In genomic region chr5:134576517-134577220, GRCm38 (mm10) we compare ENCODE assay signal across 21 mouse cellular contexts. TPM values are rescaled to one million over a fixed set of nuclear protein-coding genes. Genes with fewer than 3 reads are reported as not detected.
DNase-seq lines count a peak whose midpoint lies in the region; ATAC-seq and TF ChIP-seq lines count a peak whose summit lies in the region.
"Had no signal": no experiment of that assay in that cellular context is flagged by ENCODE, and none has a peak within 500 bp of the region (broad histone marks: within the 10 kb centered on the region; RNA-seq: fewer than 3 reads in every experiment).

No protein-coding gene starts in this region.

- no peak overlapping the region for H3K4me3 ChIP-seq in embryonic facial prominence, embryonic 15.5 days (replicated peaks)
- no peak overlapping the region for H3K4me3 ChIP-seq in embryonic facial prominence, embryonic 10.5 days
- no peak overlapping the region for H3K4me3 ChIP-seq in layer of hippocampus, adult 2 months
- H3K4me3 ChIP-seq in hindbrain, embryonic 14.5 days (replicated peaks; ENCODE audit: low read length) = no peak overlapping the region
- H3K4me3 ChIP-seq: hindbrain, embryonic 13.5 days; limb, embryonic 10.5 days; neural tube, embryonic 13.5 days had no signal

- peak overlapping the region; percentile 48; the same call in 1 of the 2 replicates for H3K27ac ChIP-seq in embryonic facial prominence, embryonic 15.5 days (replicated peaks)
- H3K27ac ChIP-seq in embryonic facial prominence, embryonic 10.5 days (replicated peaks) = no peak overlapping the region
- H3K27ac ChIP-seq in layer of hippocampus, adult 2 months = no peak overlapping the region
- no peak overlapping the region for H3K27ac ChIP-seq in hindbrain, embryonic 14.5 days
- H3K27ac ChIP-seq: hindbrain, embryonic 13.5 days; limb, embryonic 10.5 days; macrophage; neural tube, embryonic 13.5 days had no signal

- H3K4me2 ChIP-seq in embryonic facial prominence, embryonic 15.5 days (replicated peaks) = no peak overlapping the region
- H3K4me2 ChIP-seq in hindbrain, embryonic 14.5 days (replicated peaks) = no peak overlapping the region
- H3K4me2 ChIP-seq: hindbrain, embryonic 13.5 days; neural tube, embryonic 13.5 days had no signal

- no peaks in the 10 kb centered on the region for H3K36me3 ChIP-seq in embryonic facial prominence, embryonic 15.5 days
- H3K36me3 ChIP-seq in embryonic facial prominence, embryonic 10.5 days (replicated peaks) = no peaks in the 10 kb centered on the region
- H3K36me3 ChIP-seq in hindbrain, embryonic 14.5 days (replicated peaks; ENCODE audit: control insufficient read depth, insufficient read depth) = no peaks in the 10 kb centered on the region
- H3K36me3 ChIP-seq: hindbrain, embryonic 13.5 days; limb, embryonic 10.5 days; neural tube, embryonic 13.5 days had no signal

- H3K4me1 ChIP-seq in embryonic facial prominence, embryonic 15.5 days = peaks cover 12% of the 10 kb centered on the region
- H3K4me1 ChIP-seq in embryonic facial prominence, embryonic 10.5 days = peaks cover 16% of the 10 kb centered on the region
- H3K4me1 ChIP-seq in hindbrain, embryonic 14.5 days (replicated peaks; ENCODE audit: control insufficient read depth, insufficient read depth, low read length) = peaks cover 8% of the 10 kb centered on the region

- ATAC-seq in embryonic facial prominence, embryonic 15.5 days (ENCODE audit: insufficient number of reproducible peaks, low FRiP score, low TSS enrichment, low read depth) = no peak
- no peak for ATAC-seq in hindbrain, embryonic 14.5 days (ENCODE audit: low FRiP score)

- H3K9ac ChIP-seq in embryonic facial prominence, embryonic 15.5 days = no peak overlapping the region
- H3K9ac ChIP-seq in hindbrain, embryonic 14.5 days = no peak overlapping the region
- H3K9ac ChIP-seq: hindbrain, embryonic 13.5 days; neural tube, embryonic 13.5 days had no signal

- H3K9me3 ChIP-seq in embryonic facial prominence, embryonic 15.5 days (replicated peaks) = no peaks in the 10 kb centered on the region
- H3K9me3 ChIP-seq in embryonic facial prominence, embryonic 10.5 days = no peaks in the 10 kb centered on the region
- no peaks in the 10 kb centered on the region for H3K9me3 ChIP-seq in hindbrain, embryonic 14.5 days (ENCODE audit: control insufficient read depth, low read length)
- H3K9me3 ChIP-seq: hindbrain, embryonic 13.5 days; limb, embryonic 10.5 days; neural tube, embryonic 13.5 days had no signal

- H3K27me3 ChIP-seq in embryonic facial prominence, embryonic 15.5 days = no peaks in the 10 kb centered on the region
- peaks cover 5% of the 10 kb centered on the region for H3K27me3 ChIP-seq in embryonic facial prominence, embryonic 10.5 days (replicated peaks; ENCODE audit: low read depth, poor library complexity, severe bottlenecking)
- no peaks in the 10 kb centered on the region for H3K27me3 ChIP-seq in hindbrain, embryonic 14.5 days (ENCODE audit: control insufficient read depth, insufficient read depth, low read length)
- H3K27me3 ChIP-seq: hindbrain, embryonic 13.5 days; neural tube, embryonic 13.5 days had no signal

- WGBS in embryonic facial prominence, embryonic 15.5 days = 69% methylated on average over 14 of the region's 14 CpGs
- WGBS in embryonic facial prominence, embryonic 10.5 days = 77% methylated on average over 14 of the region's 14 CpGs
- WGBS in hindbrain, embryonic 14.5 days = 80% methylated on average over 14 of the region's 14 CpGs

- no peak for DNase-seq in embryonic facial prominence, embryonic 10.5 days (ENCODE audit: low spot score)
- DNase-seq in layer of hippocampus, adult 2 months (ENCODE audit: low spot score in 2 of 2) = no peak
- DNase-seq in layer of hippocampus, postnatal 14 days (ENCODE audit: low spot score in 2 of 2) = no peak
- DNase-seq in 3134 (ENCODE audit: extremely low read depth, insufficient read length, low spot score) = peak; percentile 61
- DNase-seq in R1 (ENCODE audit: low read depth, low spot score) = peak; percentile 63
- no peak for DNase-seq in hindbrain, embryonic 14.5 days (ENCODE audit: low spot score)
- DNase-seq in natural killer cell, adult 2 months (ENCODE audit: low spot score in 2 of 2) = no peak
- DNase-seq: adrenal gland, postnatal 36 days; cerebellum, postnatal 14 days; gastrocnemius, postnatal 10 days; heart, postnatal 10 days; kidney, adult 11 months; thymus, postnatal 14 days had no signal

- TF ChIP-seq CTCF in layer of hippocampus, adult 2 months (conservative IDR thresholded peaks at IDR 0.05) = peak; percentile 46

RNA-seq across cellular contexts. Expression of gene Rfc2, which starts 4.5 kb away (rescaled TPM):
- 234 and 238 TPM in 2 replicates for polyA plus RNA-seq in embryonic facial prominence, embryonic 15.5 days (2015; fragmentation: Nextera tagmentation; extraction: Ambion mirVana)
- polyA plus RNA-seq in embryonic facial prominence, embryonic 10.5 days (2016; fragmentation: Nextera tagmentation; extraction: Ambion mirVana) = 414 and 415 TPM in 2 replicates
- total RNA-seq in layer of hippocampus, adult 2 months (2021) = 10 to 100 TPM; 48.1 to 55.6 TPM
- 10 to 100 TPM; 54.9 to 57.7 TPM for total RNA-seq in layer of hippocampus, postnatal 14 days (2021)
- 174 and 178 TPM in 2 replicates for polyA plus RNA-seq in hindbrain, embryonic 14.5 days (2014; fragmentation: Nextera tagmentation; extraction: Ambion mirVana)

RNA-seq across cellular contexts. Expression of gene Syna, which starts 16.7 kb away (rescaled TPM):
- 0.26 and 0.41 TPM in 2 replicates for polyA plus RNA-seq in embryonic facial prominence, embryonic 15.5 days (2015; fragmentation: Nextera tagmentation; extraction: Ambion mirVana)
- 0.10 TPM in 1 of 2 replicates, not detected in the other for polyA plus RNA-seq in embryonic facial prominence, embryonic 10.5 days (2016; fragmentation: Nextera tagmentation; extraction: Ambion mirVana)
- total RNA-seq in layer of hippocampus, adult 2 months (2021) = 1 to 10 TPM; 5.4 to 6.8 TPM
- total RNA-seq in layer of hippocampus, postnatal 14 days (2021) = 1 to 10 TPM; 6.3 to 7.2 TPM
- polyA plus RNA-seq in hindbrain, embryonic 14.5 days (2014; fragmentation: Nextera tagmentation; extraction: Ambion mirVana) = 0.25 and 0.39 TPM in 2 replicates
- total RNA-seq: adrenal gland, postnatal 36 days; heart, adult 8-10 months; heart, postnatal 10 days had no signal
- polyA plus RNA-seq: liver, embryonic 16.5 days; macrophage; stomach, embryonic 14.5 days had no signal

RNA-seq across cellular contexts. Expression of gene Clip2, which starts 24.4 kb away (rescaled TPM):
- 4.3 and 4.4 TPM in 2 replicates for polyA plus RNA-seq in embryonic facial prominence, embryonic 15.5 days (2015; fragmentation: Nextera tagmentation; extraction: Ambion mirVana)
- 5.8 and 6.8 TPM in 2 replicates for polyA plus RNA-seq in embryonic facial prominence, embryonic 10.5 days (2016; fragmentation: Nextera tagmentation; extraction: Ambion mirVana)
- 10 to 100 TPM; 90.0 to 99.3 TPM for total RNA-seq in layer of hippocampus, adult 2 months (2021)
- total RNA-seq in layer of hippocampus, postnatal 14 days (2021) = 100 to 1,000 TPM; 102 to 103 TPM
- 16.3 and 16.8 TPM in 2 replicates for polyA plus RNA-seq in hindbrain, embryonic 14.5 days (2014; fragmentation: Nextera tagmentation; extraction: Ambion mirVana)

RNA-seq across cellular contexts. Expression of gene Lat2, which starts 38.2 kb away (rescaled TPM):
- 4.6 and 6.7 TPM in 2 replicates for polyA plus RNA-seq in embryonic facial prominence, embryonic 15.5 days (2015; fragmentation: Nextera tagmentation; extraction: Ambion mirVana)
- polyA plus RNA-seq in embryonic facial prominence, embryonic 10.5 days (2016; fragmentation: Nextera tagmentation; extraction: Ambion mirVana) = 3.4 and 3.7 TPM in 2 replicates
- 1 to 10 TPM; 2.2 to 3.0 TPM for total RNA-seq in layer of hippocampus, adult 2 months (2021)
- total RNA-seq in layer of hippocampus, postnatal 14 days (2021) = 1 to 10 TPM; 1.4 to 2.8 TPM
- polyA plus RNA-seq in hindbrain, embryonic 14.5 days (2014; fragmentation: Nextera tagmentation; extraction: Ambion mirVana) = 1.1 and 1.5 TPM in 2 replicates

Comparison
In these comparisons a context has a peak if more than half of its experiments do, and no peak if none do; other contexts are left out.
1. DNase-seq: peak in 3134 (single experiment) and R1 (single experiment); none in embryonic facial prominence, embryonic 10.5 days (single experiment), layer of hippocampus, adult 2 months (0 of 2), layer of hippocampus, postnatal 14 days (0 of 2), hindbrain, embryonic 14.5 days (single experiment) and natural killer cell, adult 2 months (0 of 2).